Mouse (Mus musculus) heart, postnatal 36 days (tissue): ENCODE measurements at regions not wholly inside any gene's neighbourhood (a gene's known extent, or its start where the extent isn't known, plus 50 kb on each side); places are given as distances from the start of the nearest gene placed in this dataset.
A peak's percentile ranks its signal among the peaks of the same experiment; 100 is the strongest.

Source experiments
- DNase-seq, 2 experiments: peaks; one replicate each; pipeline ENCODE4 v3.0.0; 2021 to 2022
- intact Hi-C: fragments of 180-260 bp; cut with DNase I; formaldehyde crosslinking; loops from one replicate; pipeline ENCODE4 v1.15.1; 2025

DNA sequence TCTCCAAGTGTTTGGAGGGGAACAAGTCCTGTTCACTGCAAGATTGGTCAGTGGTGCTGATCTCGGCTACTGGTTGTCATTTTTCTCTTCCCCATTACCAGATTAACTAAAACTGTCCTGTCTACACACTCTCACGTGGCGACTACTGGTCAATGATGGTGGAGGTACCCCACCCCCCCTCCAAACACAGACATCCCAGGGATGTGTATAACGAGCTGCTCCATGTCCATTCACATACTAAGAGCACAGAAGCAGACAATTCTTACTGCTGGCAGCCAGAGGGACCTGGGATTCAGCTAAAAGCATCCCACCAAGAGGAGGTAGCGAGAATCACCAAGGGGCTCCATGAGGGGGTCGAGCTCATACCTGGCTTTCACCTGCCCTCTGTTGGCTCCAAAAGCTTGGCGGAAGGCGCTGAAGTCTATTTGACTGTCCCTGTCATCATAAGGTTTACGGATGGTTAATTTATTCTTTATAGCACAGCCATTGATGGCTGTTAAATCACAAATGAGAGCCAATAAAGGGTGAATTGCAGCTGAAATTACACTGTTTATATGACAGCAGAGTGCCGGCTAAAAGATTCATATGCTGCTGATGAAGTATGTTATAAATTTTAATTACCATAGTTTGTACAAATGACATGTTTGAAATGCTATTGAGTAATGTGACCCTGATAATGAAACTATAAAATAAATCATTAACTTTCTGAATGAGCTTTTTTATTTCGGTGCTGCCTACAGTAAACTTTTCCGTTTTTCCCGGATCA lies 320.6 kb upstream of the Zfp703 start:
- intact Hi-C loops, result no loop called here
- DNase-seq, result no peak

- DNase-seq, result no peak
- intact Hi-C loops, result no loop called here
Observed at GRCm38 (mm10) chr8:26659381-26659780, 317.7 kb upstream of the Zfp703 start.

DNA sequence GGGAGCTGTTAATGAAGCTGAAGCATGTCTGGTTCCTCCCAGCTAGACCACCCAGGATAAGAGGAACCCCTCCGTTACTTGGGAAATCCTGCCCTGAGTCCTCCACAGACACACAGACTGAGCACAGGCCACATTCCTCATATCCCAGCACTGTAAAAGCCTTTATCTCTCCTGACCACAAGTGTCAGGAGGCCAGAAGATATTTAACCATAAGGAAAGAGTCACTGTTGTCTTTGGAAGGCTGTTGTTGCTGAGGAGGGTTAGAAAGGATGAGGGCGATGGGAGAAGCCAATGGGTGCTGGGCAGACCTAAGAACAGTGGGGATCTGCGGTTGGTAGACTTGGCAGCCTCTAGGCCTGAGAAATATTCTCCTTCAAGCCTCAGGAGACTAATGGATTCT lies 307.6 kb upstream of the Zfp703 start:
- intact Hi-C loops, result no loop called here
- no peak for DNase-seq

DNA sequence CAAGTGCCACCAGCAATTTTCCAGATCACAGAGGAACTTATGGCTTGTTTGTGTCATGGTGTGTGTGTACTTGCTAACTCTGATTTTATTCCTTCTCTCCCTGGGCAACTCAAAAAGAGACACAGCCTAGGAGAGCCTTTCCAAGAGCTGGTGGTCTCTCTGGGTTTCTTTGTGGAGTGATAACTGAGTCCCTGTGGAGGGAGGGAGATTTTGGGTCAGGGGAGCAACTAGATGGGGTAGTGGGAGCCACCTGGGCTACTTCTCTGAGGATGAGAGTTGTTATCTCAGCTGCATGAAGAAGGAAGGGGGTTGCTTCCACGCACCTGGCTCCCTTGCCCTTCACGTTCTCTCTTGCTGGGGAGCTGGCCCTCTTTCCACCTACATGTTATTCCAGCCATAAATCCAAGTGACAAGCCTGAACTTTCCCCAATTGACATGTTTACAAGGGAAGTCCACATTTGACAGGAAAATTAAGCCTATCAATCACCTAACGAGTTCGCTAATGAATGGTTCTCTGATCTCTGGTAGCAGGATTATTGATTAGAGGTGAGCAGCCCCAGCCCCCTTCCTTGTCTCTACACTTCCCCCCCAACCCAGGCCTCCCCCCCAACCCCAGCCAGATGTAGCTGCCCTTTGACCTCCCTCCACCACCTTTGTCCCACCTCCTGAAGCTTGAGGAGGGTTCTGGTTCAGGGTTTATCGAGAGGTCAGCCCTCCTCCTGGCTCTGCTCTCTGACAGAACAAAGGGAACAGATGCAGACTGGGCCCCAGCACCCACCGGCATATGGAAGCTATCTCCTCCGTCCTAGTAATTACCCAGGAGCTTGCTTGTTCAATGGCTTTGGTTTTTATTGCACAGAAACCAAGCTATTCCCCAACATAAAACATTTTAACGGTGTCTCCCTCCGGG lies 304.4 kb upstream of the Zfp703 start:
- intact Hi-C loops, result no loop called here
- no peak for DNase-seq

GRCm38 (mm10) chr8:26677584-26678138 lies 299.5 kb upstream of the Zfp703 start:
- intact Hi-C loops, result no loop called here

DNA sequence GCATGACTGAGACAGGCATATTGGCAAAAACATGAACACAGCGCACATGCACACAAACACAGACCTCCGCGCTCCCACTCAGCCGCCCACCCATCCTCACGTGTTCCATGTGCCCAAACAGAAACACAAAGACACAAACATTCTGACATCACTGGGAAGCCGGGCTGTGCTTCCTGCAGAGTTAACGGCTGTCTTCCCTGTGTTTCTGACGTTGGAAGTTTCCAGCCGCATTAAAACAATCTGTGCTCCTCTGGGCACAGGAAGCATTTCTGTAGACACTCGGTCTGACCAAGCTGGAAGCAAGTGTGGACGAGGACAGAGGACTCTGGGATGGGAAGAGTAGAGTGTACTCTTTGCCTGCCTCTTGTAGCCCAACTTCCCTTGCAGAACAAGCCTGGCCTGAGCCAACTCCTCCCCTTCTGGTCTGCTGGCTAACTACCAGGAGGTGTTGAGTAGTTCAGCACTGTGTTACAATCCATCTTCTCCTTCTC lies 296.2 kb upstream of the Zfp703 start:
- DNase-seq, result peak; percentile 20 to 27
- intact Hi-C loops, result no loop called here

More at GRCm38 (mm10) chr8:26677584-26678138, 299.5 kb upstream of the Zfp703 start:
- no peak for DNase-seq

DNA sequence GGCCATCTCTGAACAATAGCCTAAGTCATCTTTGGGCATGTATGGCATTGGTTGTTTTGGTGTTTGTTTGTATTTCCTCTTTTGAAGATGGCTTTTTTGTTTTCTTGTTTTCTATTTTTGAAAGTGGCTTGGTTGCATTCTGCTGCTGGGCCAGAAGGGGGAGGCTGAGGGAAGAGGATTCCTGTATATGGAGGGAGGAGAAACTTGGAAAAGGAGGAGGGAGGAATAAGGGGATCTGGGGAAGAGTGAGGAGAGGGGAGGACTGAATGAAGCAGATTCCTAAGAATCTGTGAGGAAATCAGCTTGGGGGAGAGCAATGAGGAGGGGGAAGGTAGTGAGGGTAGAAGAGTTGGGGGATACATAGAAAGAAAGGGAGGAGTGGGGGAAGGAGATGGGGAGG lies 290.0 kb upstream of the Zfp703 start:
- DNase-seq, result peak; percentile 34 to 39
- intact Hi-C loops, result loop anchor here (1.0 to 5.0 kb wide), 2 partner anchors 200 to 294 kb away; no protein-coding TSS in a partner anchor

DNA sequence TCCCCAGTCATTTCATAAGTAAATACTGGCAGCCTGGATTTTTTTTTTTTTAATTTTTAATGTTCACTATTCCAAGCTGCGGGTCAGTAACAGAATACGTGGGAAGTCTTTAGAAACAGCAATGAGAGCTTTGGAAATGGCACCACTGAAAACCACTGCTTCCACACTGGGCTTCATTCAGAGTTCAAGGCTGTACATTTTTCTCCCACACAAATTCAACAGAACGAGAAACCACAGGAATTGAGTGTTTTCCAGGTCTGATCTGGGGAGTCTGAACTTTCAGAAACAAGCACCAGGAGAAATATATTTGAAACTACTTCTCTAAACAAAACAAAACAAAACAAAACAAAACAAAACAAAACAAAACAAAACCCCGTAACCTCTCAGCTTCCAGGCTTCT lies 289.1 kb upstream of the Zfp703 start:
- intact Hi-C loops, result loop anchor here (5.0 kb wide), 1 partner anchor 199 kb away; no protein-coding TSS in a partner anchor
- DNase-seq, result no peak

GRCm38 (mm10) chr8:26688745-26689478 lies 288.2 kb upstream of the Zfp703 start:
- intact Hi-C loops, result loop anchor here (5.0 kb wide), 1 partner anchor 198 kb away; no protein-coding TSS in a partner anchor

DNA sequence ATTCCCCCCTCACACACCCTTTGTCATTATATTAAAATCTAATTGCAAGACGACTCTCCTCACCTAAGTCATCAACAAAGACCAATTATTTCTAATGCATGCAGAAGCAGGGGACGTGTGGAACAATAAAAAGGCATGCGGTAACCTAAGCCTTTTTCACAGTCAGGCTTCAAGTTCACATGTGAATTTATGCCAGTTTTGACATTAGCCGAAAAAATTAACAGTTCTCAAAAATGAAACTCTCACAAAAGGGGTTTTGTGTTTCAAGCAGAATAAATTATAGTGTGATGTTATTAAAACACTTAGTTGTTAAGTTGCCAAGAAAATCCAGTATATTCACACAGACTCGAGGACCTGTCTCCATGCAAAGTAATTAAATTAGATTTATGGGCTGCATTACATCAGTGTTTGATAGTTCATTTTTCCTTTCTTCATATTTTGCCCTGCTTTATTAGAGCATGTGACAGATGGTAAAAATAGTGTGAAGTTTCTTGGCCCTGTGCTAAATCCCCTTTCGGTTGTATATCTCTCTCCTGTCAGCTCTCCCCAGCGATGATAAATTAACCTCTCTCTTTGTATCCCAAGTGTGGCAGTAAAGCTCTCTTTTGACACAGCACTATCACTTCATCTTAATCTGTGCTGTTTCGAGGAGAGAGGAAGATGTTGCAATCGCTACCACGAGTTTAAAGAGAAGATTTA lies 287.5 kb upstream of the Zfp703 start:
- intact Hi-C loops, result loop anchor here (5.0 kb wide), 1 partner anchor 198 kb away; no protein-coding TSS in a partner anchor
- DNase-seq, result no peak

More at GRCm38 (mm10) chr8:26688745-26689478, 288.2 kb upstream of the Zfp703 start:
- no peak for DNase-seq

DNA sequence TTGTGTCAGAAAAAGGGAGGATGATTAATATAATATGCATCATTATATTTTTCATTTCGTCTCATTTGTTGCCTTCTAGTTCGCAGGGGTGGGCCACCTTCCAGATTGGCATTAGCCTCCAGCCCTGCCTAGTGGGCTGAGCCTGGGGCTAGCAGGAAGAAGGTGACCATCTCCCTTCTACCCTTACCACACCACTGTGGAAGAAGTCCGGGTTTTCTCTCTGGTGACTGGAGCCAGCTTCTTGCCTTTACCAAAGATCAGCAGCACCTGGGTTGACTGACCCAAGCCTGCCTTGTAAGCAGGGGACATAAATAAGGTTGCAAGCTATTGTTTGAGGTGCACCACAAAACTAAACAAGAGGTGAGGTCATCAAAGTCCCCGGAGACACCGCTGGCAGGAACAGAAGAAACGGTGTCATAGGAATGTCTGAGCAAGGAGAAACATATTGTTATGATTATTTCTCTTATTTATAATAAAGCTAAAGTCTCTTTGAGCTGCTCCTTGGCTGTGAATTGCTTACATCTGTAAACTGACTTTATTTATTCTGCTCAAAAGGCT lies 286.9 kb upstream of the Zfp703 start:
- DNase-seq, result peak; percentile 5 to 11
- intact Hi-C loops, result no loop called here

DNA sequence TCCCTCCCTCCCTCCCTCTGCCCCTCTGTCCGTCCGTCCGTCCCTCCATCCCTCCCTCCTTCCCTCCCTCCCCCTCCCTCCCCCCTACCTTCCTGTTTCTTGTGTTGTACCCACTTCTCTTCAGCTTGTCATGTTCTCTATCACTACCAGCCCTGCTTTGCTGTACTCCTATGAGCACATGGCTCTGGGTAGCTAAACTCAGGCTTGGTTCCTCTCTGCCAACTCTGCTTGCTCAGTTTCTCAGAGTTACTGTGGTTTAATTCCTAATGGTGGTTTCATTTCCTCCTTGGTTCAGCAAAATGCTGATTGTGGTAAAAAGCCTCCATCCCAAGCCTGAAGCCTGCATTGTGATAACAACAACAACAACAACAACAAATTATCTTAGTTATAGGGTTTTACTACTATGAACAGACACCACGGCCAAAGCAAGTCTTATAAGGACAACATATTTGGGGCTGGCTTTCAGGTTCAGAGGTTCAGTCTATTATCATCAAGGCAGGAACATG lies 279.5 kb upstream of the Zfp703 start:
- intact Hi-C loops, result no loop called here

DNA sequence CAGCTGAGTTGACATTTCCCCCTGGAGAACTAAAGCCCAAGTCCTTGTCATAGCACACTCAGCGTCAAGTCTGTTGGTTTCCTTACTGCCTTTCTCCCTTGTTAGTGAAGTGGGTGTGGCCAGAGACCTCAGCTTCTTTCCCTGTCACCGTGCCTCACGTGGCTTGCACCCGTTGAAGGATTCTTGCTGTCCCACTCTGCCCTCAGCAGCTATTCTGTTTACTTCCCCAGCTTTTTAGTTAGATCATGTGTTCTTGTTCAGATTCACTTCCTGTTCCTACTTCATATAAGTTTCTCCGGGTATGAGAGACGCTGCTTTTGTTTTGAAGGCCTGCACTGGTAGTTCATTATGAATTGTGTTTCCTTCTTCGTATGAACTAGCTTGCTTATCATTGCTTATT lies 278.5 kb upstream of the Zfp703 start:
- intact Hi-C loops, result no loop called here
- DNase-seq, result peak; percentile 23 to 24

More for the DNA sequence above, 279.5 kb upstream of the Zfp703 start:
- DNase-seq, result no peak

DNA sequence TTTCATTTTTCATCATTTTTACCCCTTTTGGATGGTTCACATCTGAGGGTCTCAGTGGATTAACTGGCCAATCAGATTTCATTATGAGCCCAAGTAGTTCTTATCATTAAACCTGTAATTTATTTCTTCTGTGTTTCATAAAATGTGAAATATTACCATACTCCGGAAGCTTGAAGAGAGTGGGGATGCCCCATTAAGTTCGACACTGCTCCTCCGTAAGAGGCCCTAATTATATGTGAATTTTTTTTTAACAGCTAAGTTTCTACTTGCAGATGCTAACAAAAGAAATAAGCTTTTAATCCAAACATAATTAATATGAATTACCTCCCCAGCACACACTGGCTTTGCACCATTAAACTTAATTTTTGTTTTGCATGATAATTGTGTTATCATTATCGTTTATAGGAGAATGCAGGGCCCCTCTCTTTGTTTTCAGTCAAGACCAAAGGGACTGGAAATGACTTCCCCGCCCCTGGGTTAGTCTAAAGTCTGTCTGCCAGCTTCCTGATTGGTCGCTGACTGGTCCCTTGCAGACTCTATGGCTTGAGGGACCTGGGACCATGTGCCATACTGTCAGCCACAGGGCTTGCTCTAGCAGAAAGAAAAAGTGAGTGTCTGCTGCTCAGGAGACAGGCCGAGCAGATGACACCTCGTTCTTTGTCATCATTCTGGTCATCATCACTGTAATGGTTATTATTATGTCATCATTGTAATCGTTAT lies 270.9 kb upstream of the Zfp703 start:
- intact Hi-C loops, result no loop called here
- no peak for DNase-seq

- intact Hi-C loops, result no loop called here
- DNase-seq, result no peak
Observed at GRCm38 (mm10) chr8:26706768-26707156, 270.4 kb upstream of the Zfp703 start.

DNA sequence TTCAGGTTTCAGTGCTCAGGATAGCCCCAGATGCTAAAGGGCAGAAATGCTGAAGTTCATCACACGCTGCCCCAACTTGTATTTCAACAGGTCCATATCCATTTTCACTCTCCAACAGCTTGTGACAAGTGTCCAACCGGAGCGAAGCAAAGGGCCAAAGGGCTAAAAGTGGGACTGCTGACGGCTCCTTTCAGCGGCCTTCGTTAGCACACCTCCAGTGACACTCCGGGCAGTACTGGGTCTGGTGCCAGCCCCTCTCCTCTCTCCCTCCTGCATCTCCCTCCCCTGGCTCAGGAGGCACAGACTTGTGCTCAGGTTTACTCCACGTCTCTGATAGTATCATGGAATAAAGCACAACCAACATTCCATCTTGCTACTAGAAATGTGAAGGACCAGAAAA lies 263.3 kb upstream of the Zfp703 start:
- peak; percentile 19 to 25 for DNase-seq
- intact Hi-C loops, result no loop called here

DNA sequence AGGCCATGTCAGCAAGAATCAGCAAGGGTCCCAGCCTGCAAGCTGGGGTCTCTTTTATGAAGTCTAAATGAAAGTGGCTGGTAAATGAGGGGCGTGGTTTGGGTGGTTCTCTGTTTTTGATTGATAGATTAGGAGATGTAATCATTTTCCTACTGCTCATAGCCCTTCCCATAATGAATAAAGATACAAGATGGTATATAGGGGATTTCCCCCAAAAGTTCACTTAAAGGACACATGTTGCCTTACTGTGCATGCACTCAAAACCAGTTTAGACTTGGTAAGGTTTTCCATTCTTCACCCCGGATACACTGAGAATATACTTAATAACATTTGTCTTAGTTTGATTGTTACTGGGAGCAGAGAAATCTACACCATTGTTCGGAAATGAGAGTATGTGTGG lies 262.4 kb upstream of the Zfp703 start:
- intact Hi-C loops, result no loop called here
- no peak for DNase-seq
